Mouse (Mus musculus) adipocyte (in vitro differentiated cells): ENCODE results near the gene Aen.

Experiments
- DNase-seq: peaks from one replicate; pipeline ENCODE4 v3.0.0-alpha.2; 2016; ENCODE audit warnings: low spot score

Gene Aen

GRCm38 (mm10) chr7:78938957-78939602 lies 43.4 kb downstream of the Aen start:
- DNase-seq, result no peak

DNA sequence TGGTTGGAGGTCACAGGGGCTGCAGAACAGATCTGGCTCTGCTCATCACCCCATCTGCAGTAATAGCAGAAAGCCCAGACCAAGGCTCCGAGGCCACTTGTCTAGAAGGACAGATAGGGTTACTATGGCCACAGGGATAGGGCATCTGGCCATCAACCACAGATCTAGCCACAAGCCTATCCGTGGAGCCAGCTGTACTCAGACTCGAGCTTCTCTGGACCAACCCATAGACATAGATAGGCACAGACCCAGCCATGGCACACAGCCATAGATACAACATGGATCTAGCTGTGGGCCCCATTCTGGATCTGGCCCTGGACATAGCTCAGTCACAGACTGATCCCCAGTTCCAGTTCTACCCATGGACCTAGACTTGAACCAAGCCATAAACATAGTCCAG lies 45.3 kb downstream of the Aen start:
- no peak for DNase-seq

- no peak for DNase-seq
Measured at GRCm38 (mm10) chr7:78942544-78942943, 46.9 kb downstream of the Aen start.

- no peak for DNase-seq
Measured at GRCm38 (mm10) chr7:78953886-78954572, 58.4 kb downstream of the Aen start.

- no peak for DNase-seq
Measured at GRCm38 (mm10) chr7:78954619-78955018, 59.0 kb downstream of the Aen start.

GRCm38 (mm10) chr7:78955086-78955485 lies 59.4 kb downstream of the Aen start:
- no peak for DNase-seq

DNA sequence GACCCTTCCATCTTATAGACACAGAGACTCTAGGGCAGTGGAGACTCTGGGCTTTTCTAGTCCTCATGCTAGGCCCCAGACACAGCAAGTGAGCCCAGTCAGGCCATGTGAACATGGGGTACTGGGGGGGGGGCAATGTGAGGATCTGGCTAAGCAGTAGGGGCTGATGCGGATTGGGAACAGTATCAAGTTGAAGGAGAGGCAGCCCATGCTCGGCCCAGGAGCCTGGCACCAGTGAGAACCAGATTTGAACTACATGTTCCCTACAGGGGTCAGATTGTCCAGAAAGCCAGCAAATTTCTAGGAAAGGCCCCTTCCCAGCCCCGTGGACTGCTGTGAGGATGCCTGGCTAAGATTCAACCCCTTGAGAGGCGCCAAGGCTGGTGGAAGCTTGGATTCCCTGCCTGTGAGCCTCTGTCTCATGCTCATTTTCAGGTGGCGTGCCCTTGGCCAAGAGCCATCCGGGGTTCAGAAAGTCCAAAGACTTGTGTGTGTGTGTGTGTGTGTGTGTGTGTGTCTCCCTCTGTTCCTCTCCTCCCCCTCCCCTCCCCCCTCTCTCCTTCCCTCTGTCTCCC lies 62.9 kb downstream of the Aen start:
- DNase-seq, result no peak
